Mouse (Mus musculus): ENCODE measurements around the gene Rhpn2.

GRCm38 (mm10) chr7:35341282-35341681 is 7.3 kb downstream of the Rhpn2 start:
- TF ChIP-seq CTCF (conservative IDR thresholded peaks at IDR 0.05; ENCODE audit: insufficient read depth, insufficient read length, low read depth, low read length) (no peak), POLR2A (IDR thresholded peaks at IDR 0.05; ENCODE audit: low read depth, low read length) (no peak)

Measured in kidney, adult 2 months (tissue).